Mouse (Mus musculus) erythroblast, embryonic 14.5 days (primary cell): ENCODE measurements around the gene Ctnna3.

Source experiments
- GATA1 ChIP-seq: IDR thresholded peaks from 2 replicates; pipeline ENCODE4 v1.6.1; 2012; ENCODE audit warnings: low read length, inconsistent platforms, mixed read lengths
- TAL1 ChIP-seq: IDR thresholded peaks from 3 replicates; pipeline ENCODE4 v1.6.1; 2012; ENCODE audit warnings: low read length, inconsistent platforms, mixed read lengths

DNA sequence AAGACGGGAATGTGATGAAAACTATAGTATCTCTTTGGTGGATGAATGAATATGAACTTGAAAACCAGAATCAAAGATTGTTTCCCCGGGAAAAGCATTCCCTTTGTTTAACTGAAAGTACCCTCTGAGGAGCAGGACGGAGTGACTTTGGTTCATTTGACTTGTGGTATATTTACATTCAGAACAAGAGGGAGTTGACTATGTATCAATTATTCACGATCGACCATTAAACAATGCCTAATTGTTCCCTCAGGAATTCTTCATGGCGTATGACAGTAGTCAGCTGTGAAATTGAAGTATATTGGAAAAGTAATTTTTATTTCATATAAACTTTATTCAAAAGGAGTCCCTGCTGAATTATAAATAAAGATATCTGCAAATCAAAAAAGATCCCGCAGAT lies 341.8 kb downstream of the Ctnna3 start:
- TF ChIP-seq GATA1 (no peak), TAL1 (no peak)
